Mouse (Mus musculus) lung, adult 2 months (tissue): Measurements from ENCODE around the gene Clrn1.

Experiments used
- CTCF ChIP-seq: fragments of 200-500 bp; IDR thresholded peaks from 2 replicates; pipeline ENCODE4 v1.5.1; 2011; ENCODE audit warnings: mild to moderate bottlenecking, low read length, control low read depth; ENCODE audit not compliant: insufficient read depth
- POLR2A ChIP-seq: fragments of 200-500 bp; IDR thresholded peaks from 2 replicates; pipeline ENCODE4 v1.6.1; 2011; ENCODE audit warnings: low read depth, mild to moderate bottlenecking, control low read depth, low read length, borderline replicate concordance; ENCODE audit errors: extremely low read depth

- TF ChIP-seq POLR2A (no peak), CTCF (no peak)
These were observed 3.1 kb upstream of the Clrn1 start for GRCm38 (mm10) chr3:58888131-58888715.
